Mouse (Mus musculus) heart, postnatal 0 days (tissue): ENCODE results near the gene Lemd1. TPM values are rescaled to one million over a fixed set of nuclear protein-coding genes. Genes with fewer than 3 reads are reported as not detected.
A peak's percentile ranks its signal among the peaks of the same experiment; 100 is the strongest.

Experiments used
- ATAC-seq: fragments of 200-750 bp; cut with Nextera tagmentation; 2 replicates; pipeline ENCODE4 v1.8.0; 2017; ENCODE audit warnings: low read depth, moderate number of reproducible peaks, moderate library complexity; ENCODE audit not compliant: insufficient read depth
- DNase-seq: peaks from one replicate; pipeline ENCODE4 v3.0.0-alpha.2; 2016; ENCODE audit warnings: low spot score
- H3K27ac ChIP-seq: fragments of 300-500 bp; sonication (generic); 2 replicates; pipeline ENCODE4 v1.5.1; 2014; ENCODE audit warnings: low read depth, mild to moderate bottlenecking
- H3K27me3 ChIP-seq: fragments of 300-500 bp; sonication (generic); 2 replicates; pipeline ENCODE4 v1.6.1; 2014; ENCODE audit warnings: low read length, mixed read lengths; ENCODE audit not compliant: control insufficient read depth, insufficient read depth
- H3K36me3 ChIP-seq: fragments of 300-500 bp; sonication (generic); replicated peaks from 2 replicates; pipeline ENCODE4 v1.6.1; 2014; ENCODE audit warnings: low read length, mixed read lengths; ENCODE audit not compliant: control insufficient read depth, insufficient read depth
- H3K4me1 ChIP-seq: fragments of 300-500 bp; sonication (generic); 2 replicates; pipeline ENCODE4 v1.6.1; 2014; ENCODE audit warnings: antibody characterized with exemption; ENCODE audit not compliant: control insufficient read depth, insufficient read depth
- H3K4me2 ChIP-seq: fragments of 300-500 bp; sonication (generic); 2 replicates; pipeline ENCODE4 v1.6.1; 2014; ENCODE audit warnings: low read depth, mild to moderate bottlenecking, low read length, moderate library complexity
- H3K4me3 ChIP-seq: fragments of 300-500 bp; sonication (generic); 2 replicates; pipeline ENCODE4 v1.5.1; 2014; ENCODE audit warnings: low read depth, low read length
- H3K9ac ChIP-seq: fragments of 300-500 bp; sonication (generic); replicated peaks from 2 replicates; pipeline ENCODE4 v1.6.1; 2014; ENCODE audit warnings: low read depth, low read length, mixed read lengths
- H3K9me3 ChIP-seq: fragments of 300-500 bp; sonication (generic); replicated peaks from 2 replicates; pipeline ENCODE4 v1.6.1; 2016; ENCODE audit warnings: low read length; ENCODE audit not compliant: control insufficient read depth
- CTCF ChIP-seq: IDR thresholded peaks from 2 replicates; pipeline ENCODE4 v1.5.1; 2016; ENCODE audit warnings: antibody characterized with exemption, control low read depth, low read depth
- EP300 ChIP-seq: IDR thresholded peaks from 2 replicates; pipeline ENCODE4 v1.6.1; 2016; ENCODE audit warnings: antibody characterized with exemption, low read depth
- WGBS: fragments of 180-500 bp; shearing (Covaris S2); extraction: QIAGEN DNeasy Blood & Tissue Kit; methylation state at CpG from one replicate; pipeline ENCODE4 v1.1.7; 2014; 5-methylcytosine and 5-hydroxymethylcytosine counted together
- polyA plus RNA-seq: library from polyadenylated mRNA; unstranded; fragments of >200 nt; fragmentation: Nextera tagmentation; extraction: Ambion mirVana; gene quantifications from 2 replicates; pipeline ENCODE4 v1.2.1, GENCODE M21; 2015
- total RNA-seq: library from RNA; depleted of rRNA; stranded (reverse); fragments of >200 nt; gene quantifications from 2 replicates; pipeline ENCODE4 v1.2.3, GENCODE M21; 2014; ENCODE audit warnings: low replicate concordance

Lemd1 gene
- total and polyA plus RNA-seq, 2 experiments from 2014 or later, result not detected

DNA sequence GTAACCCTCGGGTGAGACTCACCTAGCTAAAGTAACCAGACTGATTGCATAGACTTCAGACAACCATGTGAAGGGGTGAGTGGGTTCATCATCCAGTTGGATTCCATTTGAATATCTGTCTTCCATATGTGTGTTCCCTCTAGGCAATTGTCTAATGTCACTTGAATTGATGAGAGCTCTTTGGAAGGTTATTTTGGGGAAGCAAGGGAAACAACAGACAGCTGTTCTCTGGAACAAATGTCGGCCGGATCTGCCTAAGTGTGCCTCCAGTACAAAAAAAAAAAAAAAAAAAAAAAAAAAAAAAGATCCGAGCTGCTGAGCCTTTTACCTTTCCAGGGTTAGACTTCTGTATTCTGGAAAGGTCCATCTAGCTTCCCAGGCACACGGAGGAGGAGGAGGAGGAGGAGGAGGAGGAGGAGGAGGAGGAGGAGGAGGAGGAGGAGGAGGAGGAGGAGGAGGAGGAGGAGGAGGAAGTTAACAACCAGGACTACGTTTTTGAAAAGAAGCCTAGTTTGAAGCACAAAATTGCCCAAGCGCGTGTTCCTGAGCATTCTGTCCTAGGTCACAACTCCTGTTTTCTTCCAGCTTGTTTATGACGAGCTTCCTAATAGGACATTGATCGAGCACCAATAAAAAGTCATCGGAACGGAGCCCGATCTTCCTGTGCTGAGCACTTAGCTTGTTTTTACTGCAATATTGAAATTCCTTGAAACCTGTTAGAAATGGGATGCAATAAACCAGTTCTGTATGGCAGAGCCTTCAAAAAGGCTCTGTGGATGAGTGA, 35.3 kb downstream of the Lemd1 start:
- Histone ChIP-seq H3K36me3 (no peaks in the 10 kb centered on the region), H3K9me3 (no peaks in the 10 kb centered on the region), H3K27me3 (peaks cover 3% of the 10 kb centered on the region; the same call in 1 of the 2 replicates), H3K4me2 (no peak overlapping the region), H3K27ac (no peak overlapping the region), H3K4me1 (no peaks in the 10 kb centered on the region), H3K9ac (no peak overlapping the region), H3K4me3 (no peak overlapping the region)
- no peak for ATAC-seq
- no peak for DNase-seq
- WGBS, result 74% methylated on average over 13 of the region's 13 CpGs
- TF ChIP-seq EP300 (no peak), CTCF (no peak)

DNA sequence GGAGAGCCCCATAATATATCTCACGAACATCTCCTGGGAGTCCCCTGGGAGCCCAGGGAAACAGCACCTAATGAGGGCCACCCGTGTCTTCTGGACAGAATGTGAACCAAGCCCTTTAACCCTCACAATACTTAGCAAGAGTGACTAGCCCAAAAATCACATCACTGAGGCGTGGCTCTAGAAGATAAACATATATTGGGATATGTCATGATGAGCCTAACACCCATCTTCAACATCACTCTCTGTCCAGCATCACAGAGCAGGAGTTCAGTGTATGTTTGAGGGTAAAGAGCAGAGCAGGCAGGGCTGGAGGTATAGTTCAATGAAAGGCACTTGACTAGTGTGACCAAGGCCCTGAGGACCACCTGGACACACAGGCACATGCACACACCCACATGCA, 38.4 kb downstream of the Lemd1 start, which contains the start of gene Gm10188:
Gene Gm10188 (minus strand): TSS at position 101 of the 400 bp plus-strand sequence.
- Histone ChIP-seq H3K9ac (no peak within 1 kb of the TSS), H3K4me3 (no peak within 1 kb of the TSS), H3K27ac (no peak within 1 kb of the TSS), H3K4me1 (no peaks in the 10 kb centered on the region), H3K36me3 (no peaks in the 10 kb centered on the region), H3K4me2 (no peak within 1 kb of the TSS), H3K27me3 (peaks cover 17% of the 10 kb centered on the region; the same call in 1 of the 2 replicates), H3K9me3 (no peaks in the 10 kb centered on the region)
- WGBS, result 82% methylated on average over 3 of the region's 3 CpGs
- TF ChIP-seq CTCF (no peak), EP300 (no peak)
- DNase-seq (no peak), ATAC-seq (no peak)

DNA sequence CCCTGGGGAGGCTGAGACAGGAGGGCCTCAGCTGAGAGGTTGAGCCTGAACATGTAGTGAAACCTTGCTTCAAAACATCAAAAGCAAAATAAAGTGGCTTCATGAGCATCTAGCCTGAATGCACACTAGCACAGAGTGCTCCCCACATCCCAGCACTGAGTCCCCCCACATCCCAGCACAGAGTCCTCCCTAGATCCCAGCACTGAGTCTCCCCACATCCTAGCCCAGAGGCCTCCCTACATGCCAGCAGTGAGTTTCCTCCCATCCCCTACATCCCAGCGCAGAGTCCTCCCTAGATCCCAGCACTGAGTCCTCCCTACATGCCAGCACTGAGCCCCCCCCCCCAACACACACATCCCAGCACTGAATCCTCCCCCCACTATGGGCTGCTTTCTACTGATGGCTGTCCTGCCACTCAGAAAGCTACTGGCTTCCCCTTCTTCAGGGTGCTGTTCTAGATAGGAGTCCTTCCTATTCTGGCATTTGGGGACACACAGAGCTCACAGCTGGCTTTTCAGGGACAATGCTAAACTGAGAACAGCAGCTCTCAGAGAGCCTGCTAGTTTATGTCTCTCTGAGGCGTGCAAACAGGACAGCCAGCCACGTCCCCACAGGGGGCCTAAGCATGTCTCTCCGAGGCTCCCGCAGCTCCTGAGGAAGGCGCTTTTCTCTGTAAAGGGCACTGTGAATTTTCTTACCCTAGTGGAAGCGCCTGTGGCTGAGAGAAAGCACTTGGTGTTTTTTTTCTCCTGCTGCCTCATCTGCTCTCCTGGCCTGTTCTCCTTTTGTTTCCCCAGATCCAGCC, 40.4 kb downstream of the Lemd1 start:
- ATAC-seq, result no peak
- Histone ChIP-seq H3K27ac (no peak overlapping the region), H3K9me3 (no peaks in the 10 kb centered on the region), H3K27me3 (peaks cover 29% of the 10 kb centered on the region; the same call in 1 of the 2 replicates), H3K4me3 (no peak overlapping the region), H3K4me2 (no peak overlapping the region), H3K36me3 (no peaks in the 10 kb centered on the region), H3K9ac (no peak overlapping the region), H3K4me1 (no peaks in the 10 kb centered on the region)
- TF ChIP-seq EP300 (no peak), CTCF (no peak)
- WGBS, result 60% methylated on average over 7 of the region's 7 CpGs
- DNase-seq, result no peak

DNA sequence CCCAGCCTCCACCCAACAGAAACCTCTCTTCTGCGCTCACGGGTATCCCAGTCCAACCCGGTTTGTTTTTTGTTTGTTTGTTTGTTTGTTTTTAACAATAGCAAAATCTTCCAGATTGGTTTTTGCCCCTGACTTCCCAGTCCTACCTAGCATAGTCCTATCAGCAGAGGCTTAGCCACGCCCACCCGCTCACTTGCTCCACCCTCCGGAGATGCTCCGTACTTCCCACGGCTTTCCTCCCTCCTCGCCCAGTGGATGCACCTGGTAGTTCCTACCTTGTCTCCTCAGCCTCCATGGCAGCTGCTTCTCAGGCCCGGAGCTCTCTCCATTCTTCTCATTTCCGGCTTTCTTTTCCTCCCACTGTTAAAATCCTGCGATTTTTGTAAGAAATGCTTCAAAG, 42.3 kb downstream of the Lemd1 start:
- TF ChIP-seq EP300 (no peak), CTCF (peak; percentile 20; the same call in 1 of the 2 replicates)
- ATAC-seq, result no peak
- H3K27me3 ChIP-seq, result peaks cover 29% of the 10 kb centered on the region; the same call in 1 of the 2 replicates

DNA sequence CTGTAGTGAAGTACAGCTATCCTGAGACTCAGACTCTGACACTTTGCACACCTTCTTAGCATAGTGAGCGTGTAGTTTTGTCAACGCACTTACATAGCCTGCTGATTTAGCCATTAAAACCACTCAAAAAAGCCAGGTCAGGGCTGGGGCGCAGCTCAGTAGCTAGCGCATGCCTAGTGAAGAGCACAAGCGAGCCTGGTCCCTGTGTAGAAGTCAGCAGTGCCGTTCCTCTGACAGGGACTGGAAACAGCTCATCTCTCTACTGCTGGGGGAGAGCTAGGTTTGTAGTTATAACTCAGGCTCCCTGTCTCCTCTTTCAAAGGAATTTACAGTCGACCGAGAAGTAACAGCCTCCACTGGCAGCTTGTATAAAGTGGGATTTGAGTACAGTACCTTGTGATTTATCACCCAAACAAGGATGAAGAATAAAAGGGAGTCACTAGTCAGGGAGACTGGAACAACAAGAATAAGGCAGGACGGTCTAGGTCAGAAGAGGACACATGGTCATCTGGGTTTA, 43.6 kb downstream of the Lemd1 start:
- DNase-seq, result no peak
- ATAC-seq, result no peak
- H3K27me3 ChIP-seq, result peaks cover 29% of the 10 kb centered on the region; the same call in 1 of the 2 replicates
- H3K9me3 ChIP-seq, result no peaks in the 10 kb centered on the region
- WGBS, result 55% methylated on average over 9 of the region's 9 CpGs
- H3K27ac ChIP-seq, result no peak overlapping the region
- H3K36me3 ChIP-seq, result no peaks in the 10 kb centered on the region
- no peak overlapping the region for H3K9ac ChIP-seq
- no peaks in the 10 kb centered on the region for H3K4me1 ChIP-seq
- H3K4me2 ChIP-seq, result no peak overlapping the region
- no peak overlapping the region for H3K4me3 ChIP-seq
- TF ChIP-seq EP300 (no peak), CTCF (no peak)

More for the DNA sequence above, 42.3 kb downstream of the Lemd1 start:
- 26% methylated on average over 12 of the region's 12 CpGs for WGBS
- DNase-seq, result no peak
- Histone ChIP-seq H3K9ac (no peak overlapping the region), H3K36me3 (no peaks in the 10 kb centered on the region), H3K4me3 (no peak overlapping the region), H3K27ac (no peak overlapping the region), H3K4me2 (no peak overlapping the region), H3K4me1 (no peaks in the 10 kb centered on the region), H3K9me3 (no peaks in the 10 kb centered on the region)
